ENCODE assay signal across 8 mouse cellular contexts in genomic region chr5:92138093-92138621, GRCm38 (mm10). TPM values are rescaled to one million over a fixed set of nuclear protein-coding genes. Genes with fewer than 3 reads are reported as not detected.
DNase-seq lines count a peak whose midpoint lies in the region; ATAC-seq lines count a peak whose summit lies in the region.

No protein-coding gene starts in this region.

- no peaks in the 10 kb centered on the region for H3K36me3 ChIP-seq in forebrain, embryonic 14.5 days (ENCODE audit: control insufficient read depth, insufficient read depth, low read length)
- H3K36me3 ChIP-seq in limb, embryonic 11.5 days (ENCODE audit: control insufficient read depth, insufficient read depth, low read length) = no peaks in the 10 kb centered on the region
- no peaks in the 10 kb centered on the region for H3K36me3 ChIP-seq in stomach, embryonic 14.5 days (ENCODE audit: control insufficient read depth, insufficient read depth, low read length)

- H3K9ac ChIP-seq in forebrain, embryonic 14.5 days (ENCODE audit: low read length) = peak overlapping the region; percentile 92
- H3K9ac ChIP-seq in limb, embryonic 11.5 days (ENCODE audit: low read length) = peak overlapping the region; percentile 85
- peak overlapping the region; percentile 76 for H3K9ac ChIP-seq in stomach, embryonic 14.5 days (replicated peaks; ENCODE audit: low read depth, low read length)

- peak; percentile 39 for DNase-seq in embryo, embryonic 10 days (ENCODE audit: low spot score)
- DNase-seq in embryo, embryonic 9.5 days (ENCODE audit: extremely low spot score) = no peak
- peak; percentile 73 for DNase-seq in adrenal gland, postnatal 14 days
- DNase-seq in forebrain, embryonic 14.5 days (ENCODE audit: low spot score) = no peak
- peak; percentile 64 for DNase-seq in limb, embryonic 11.5 days (ENCODE audit: low spot score)
- DNase-seq in mesoderm, embryonic 11.5 days (ENCODE audit: low read depth, low spot score) = peak; percentile 45

- peak overlapping the region; percentile 84 for H3K4me3 ChIP-seq in forebrain, embryonic 14.5 days (ENCODE audit: low read depth, low read length)
- H3K4me3 ChIP-seq in limb, embryonic 11.5 days (ENCODE audit: low read depth, low read length) = peak overlapping the region; percentile 85
- peak overlapping the region; percentile 75 for H3K4me3 ChIP-seq in stomach, embryonic 14.5 days (ENCODE audit: low read depth, low read length)

- H3K27ac ChIP-seq in forebrain, embryonic 14.5 days (ENCODE audit: low read depth, low read length) = peak overlapping the region; percentile 70
- peak overlapping the region; percentile 65; the same call in 1 of the 2 replicates for H3K27ac ChIP-seq in limb, embryonic 11.5 days (replicated peaks; ENCODE audit: low read depth, low read length)
- peak overlapping the region; percentile 1; the same call in 1 of the 2 replicates for H3K27ac ChIP-seq in stomach, embryonic 14.5 days (ENCODE audit: low read length)

- H3K4me2 ChIP-seq in forebrain, embryonic 14.5 days (ENCODE audit: low read length) = peak overlapping the region; percentile 72
- H3K4me2 ChIP-seq in limb, embryonic 11.5 days (ENCODE audit: low read depth, severe bottlenecking) = peak overlapping the region; percentile 66
- H3K4me2 ChIP-seq in stomach, embryonic 14.5 days (replicated peaks; ENCODE audit: low read depth, low read length) = peak overlapping the region; percentile 62

- 0% methylated on average over 37 of the region's 43 CpGs for WGBS in forebrain, embryonic 14.5 days
- WGBS in limb, embryonic 11.5 days = under 1% methylated on average over 43 of the region's 43 CpGs
- under 1% methylated on average over 30 of the region's 43 CpGs for WGBS in stomach, embryonic 14.5 days

- H3K9me3 ChIP-seq in forebrain, embryonic 14.5 days (replicated peaks; ENCODE audit: control insufficient read depth, low read length) = no peaks in the 10 kb centered on the region
- no peaks in the 10 kb centered on the region for H3K9me3 ChIP-seq in limb, embryonic 11.5 days (ENCODE audit: control insufficient read depth, low read length)
- H3K9me3 ChIP-seq in stomach, embryonic 14.5 days (ENCODE audit: control insufficient read depth, low read depth, low read length) = no peaks in the 10 kb centered on the region

- no peaks in the 10 kb centered on the region for H3K27me3 ChIP-seq in forebrain, embryonic 14.5 days (replicated peaks; ENCODE audit: control insufficient read depth, insufficient read depth, low read length)
- no peaks in the 10 kb centered on the region for H3K27me3 ChIP-seq in limb, embryonic 11.5 days (ENCODE audit: control insufficient read depth, insufficient read depth, low read length)
- no peaks in the 10 kb centered on the region for H3K27me3 ChIP-seq in stomach, embryonic 14.5 days (ENCODE audit: control insufficient read depth, insufficient read depth, low read length)

- peaks cover 21% of the 10 kb centered on the region for H3K4me1 ChIP-seq in forebrain, embryonic 14.5 days (ENCODE audit: control insufficient read depth, insufficient read depth, low read length)
- H3K4me1 ChIP-seq in limb, embryonic 11.5 days (ENCODE audit: control insufficient read depth, insufficient read depth, low read length) = peaks cover 7% of the 10 kb centered on the region; the same call in 1 of the 2 replicates
- peaks cover 21% of the 10 kb centered on the region; the same call in 1 of the 2 replicates for H3K4me1 ChIP-seq in stomach, embryonic 14.5 days (ENCODE audit: control insufficient read depth, insufficient read depth, low read length)

- ATAC-seq in forebrain, embryonic 14.5 days = peak; percentile 79
- peak; percentile 47 for ATAC-seq in hematopoietic stem cell, adult 5-6 weeks (replicated peaks in 1 of 2; ENCODE audit: insufficient read depth in 1 of 2, low FRiP score in 2 of 2, low TSS enrichment in 1 of 2, low read depth in 1 of 2, poor library complexity in 2 of 2, severe bottlenecking in 2 of 2)
- peak; percentile 76 for ATAC-seq in limb, embryonic 11.5 days (ENCODE audit: insufficient number of reproducible peaks, low FRiP score, low TSS enrichment, low read depth)
- peak; percentile 61 for ATAC-seq in stomach, embryonic 14.5 days (ENCODE audit: insufficient number of reproducible peaks, insufficient read depth, low FRiP score, low read depth)

RNA-seq across cellular contexts. Expression of gene Uso1, which starts 0.4 kb away (rescaled TPM):
- 72.1 and 77.0 TPM in 2 replicates for total RNA-seq in adrenal gland, postnatal 14 days (2021)
- polyA plus RNA-seq in forebrain, embryonic 14.5 days (2014; fragmentation: Nextera tagmentation; extraction: Ambion mirVana) = 30.1 and 32.0 TPM in 2 replicates
- 9.9 and 21.3 TPM in 2 replicates for total RNA-seq in hematopoietic stem cell, adult 5-6 weeks (2017)
- polyA plus RNA-seq in limb, embryonic 11.5 days (2014; fragmentation: Nextera tagmentation; extraction: Ambion mirVana) = 29.4 and 31.5 TPM in 2 replicates
- polyA plus RNA-seq in stomach, embryonic 14.5 days (2014; fragmentation: Nextera tagmentation; extraction: Ambion mirVana) = 34.7 and 35.8 TPM in 2 replicates

RNA-seq across cellular contexts. Expression of gene G3bp2, which starts 54.6 kb away (rescaled TPM):
- 105 and 123 TPM in 2 replicates for total RNA-seq in adrenal gland, postnatal 14 days (2021)
- 351 and 398 TPM in 2 replicates for polyA plus RNA-seq in forebrain, embryonic 14.5 days (2014; fragmentation: Nextera tagmentation; extraction: Ambion mirVana)
- total RNA-seq in hematopoietic stem cell, adult 5-6 weeks (2017) = 131 and 135 TPM in 2 replicates
- polyA plus RNA-seq in limb, embryonic 11.5 days (2014; fragmentation: Nextera tagmentation; extraction: Ambion mirVana) = 256 TPM in 2 replicates
- 205 and 218 TPM in 2 replicates for polyA plus RNA-seq in stomach, embryonic 14.5 days (2014; fragmentation: Nextera tagmentation; extraction: Ambion mirVana)

Comparison
In these comparisons a context has a peak if more than half of its experiments do, and no peak if none do; other contexts are left out.
1. DNase-seq: peak in embryo, embryonic 10 days (single experiment), adrenal gland, postnatal 14 days (single experiment), limb, embryonic 11.5 days (single experiment) and mesoderm, embryonic 11.5 days (single experiment); none in embryo, embryonic 9.5 days (single experiment) and forebrain, embryonic 14.5 days (single experiment).
2. H3K27ac ChIP-seq: peak in every context shown above with its lines; median percentile 70 in forebrain, embryonic 14.5 days; 65 in limb, embryonic 11.5 days; 1 in stomach, embryonic 14.5 days.
3. Peak in every context shown above with its lines, with median percentiles within 50 percentile points of each other: ATAC-seq, H3K4me2 ChIP-seq, H3K4me3 ChIP-seq and H3K9ac ChIP-seq.